Comparison of ENCODE assay signal across 16 mouse cellular contexts in the genomic region with DNA sequence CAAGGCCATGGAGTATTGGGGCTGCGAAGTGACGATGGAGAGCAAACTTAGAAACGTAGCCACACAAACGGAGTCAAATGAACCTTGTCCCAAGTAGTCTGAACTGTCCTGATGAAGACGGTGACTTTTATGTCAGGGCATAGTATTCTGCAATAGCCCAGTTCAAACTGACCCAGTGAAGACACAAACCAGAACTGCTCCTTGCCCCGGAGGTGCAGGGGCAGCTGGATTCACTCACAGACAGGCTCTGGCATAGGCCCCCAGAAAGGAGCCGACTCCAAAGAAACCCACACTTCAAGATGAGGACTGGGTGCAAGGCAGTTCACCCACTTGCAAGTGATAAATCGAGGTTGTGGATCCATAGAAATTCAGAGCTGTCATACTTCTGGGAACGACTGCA. TPM values are rescaled to one million over a fixed set of nuclear protein-coding genes. Genes with fewer than 3 reads are reported as not detected.
"Had no signal": no experiment of that assay in that cellular context is flagged by ENCODE, and none has a peak within 500 bp of the region (broad histone marks: within the 10 kb centered on the region; RNA-seq: fewer than 3 reads in every experiment).

No protein-coding gene starts in this region.

- H3K4me3 ChIP-seq: lung, embryonic 15.5 days; midbrain, embryonic 13.5 days; midbrain, embryonic 15.5 days; neural tube, embryonic 12.5 days; stomach, embryonic 15.5 days had no signal

- H3K9me3 ChIP-seq: lung, embryonic 15.5 days; midbrain, embryonic 15.5 days; neural tube, embryonic 12.5 days; stomach, embryonic 15.5 days had no signal

- H3K27me3 ChIP-seq: lung, embryonic 15.5 days; midbrain, embryonic 13.5 days; midbrain, embryonic 15.5 days; neural tube, embryonic 12.5 days; stomach, embryonic 15.5 days had no signal

- ATAC-seq: midbrain, embryonic 13.5 days; midbrain, embryonic 15.5 days had no signal

- H3K4me1 ChIP-seq: stomach, embryonic 15.5 days had no signal

- DNase-seq: right cerebral cortex, postnatal 14 days; thymus, adult 2 months; thymus, postnatal 25 days; thymus, postnatal 4 days had no signal

- H3K4me2 ChIP-seq: liver, embryonic 11.5 days; lung, embryonic 15.5 days; midbrain, embryonic 11.5 days; midbrain, embryonic 13.5 days; midbrain, embryonic 15.5 days; neural tube, embryonic 12.5 days; stomach, embryonic 15.5 days had no signal

- H3K9ac ChIP-seq: liver, embryonic 14.5 days; lung, embryonic 15.5 days; midbrain, embryonic 13.5 days; midbrain, embryonic 15.5 days; neural tube, embryonic 12.5 days; stomach, embryonic 15.5 days had no signal

- H3K27ac ChIP-seq: liver, embryonic 14.5 days; lung, embryonic 15.5 days; midbrain, embryonic 13.5 days; midbrain, embryonic 15.5 days; neural tube, embryonic 12.5 days; stomach, embryonic 15.5 days; stomach, postnatal 0 days had no signal

RNA-seq across cellular contexts. Expression of a gene that starts 4.7 kb away (rescaled TPM):
- total RNA-seq: megakaryocyte, adult 5-6 weeks; megakaryocyte-erythroid progenitor cell, adult 5-6 weeks had no signal
- polyA plus RNA-seq: spleen, adult 2 months; thymus, adult 2 months had no signal
